Mouse (Mus musculus) bone marrow, adult 2 months (tissue): Measurements from ENCODE around the gene Rpl35.

ENCODE experiments used
- CTCF ChIP-seq: fragments of 200-500 bp; IDR thresholded peaks from 2 replicates; pipeline ENCODE4 v1.5.1; 2011; ENCODE audit warnings: low read length, control low read depth; ENCODE audit not compliant: control insufficient read depth, insufficient read depth
- POLR2A ChIP-seq: fragments of 200-500 bp; IDR thresholded peaks from 2 replicates; pipeline ENCODE4 v1.6.1; 2011; ENCODE audit warnings: low read depth, mild to moderate bottlenecking, control low read depth, low read length, borderline replicate concordance; ENCODE audit not compliant: control insufficient read depth

DNA sequence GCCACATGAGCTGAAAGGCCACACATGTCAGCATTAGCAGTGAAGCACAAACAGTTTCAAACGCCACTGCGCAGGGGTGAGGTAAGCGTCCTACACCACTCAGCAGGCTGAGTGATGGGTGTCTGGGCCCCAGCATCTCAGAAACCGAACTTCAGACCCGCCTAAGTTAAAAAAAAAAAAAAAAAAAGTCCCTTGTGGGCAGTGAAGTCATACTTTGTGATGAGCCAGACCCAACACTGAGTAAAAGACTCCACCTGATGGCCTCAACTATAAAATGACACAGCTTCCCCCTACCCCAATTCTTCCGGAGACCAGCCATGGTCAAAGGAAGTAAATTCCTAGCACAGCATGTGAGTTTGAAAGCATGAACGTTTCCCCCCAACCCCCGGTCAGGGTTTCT lies 2.3 kb downstream of the Rpl35 start:
- TF ChIP-seq POLR2A (no peak), CTCF (no peak)
